In genomic region chr12:113716406-113716805, GRCm38 (mm10) we compare ENCODE assay signal across 8 mouse cellular contexts.
DNase-seq lines count a peak whose midpoint lies in the region; ATAC-seq and TF ChIP-seq lines count a peak whose summit lies in the region.
"Not testable (repeated sequence)": the region's sequence is repeated elsewhere in the genome, so short reads cannot be mapped to it uniquely, and the experiment has no call there.

No protein-coding gene starts in this region.

- not testable (repeated sequence) for H3K9me3 ChIP-seq in CH12.LX (replicated peaks; ENCODE audit: low read length); liver, postnatal 0 days (ENCODE audit: low read length)

- peak; percentile 24 to 50; a peak in 3 of 4 replicates for TF ChIP-seq CTCF in CH12.LX (conservative IDR thresholded peaks at IDR 0.05 in 1 of 2, IDR thresholded peaks at IDR 0.05 in 1 of 2; ENCODE audit: low read depth in 2 of 2, low read length in 2 of 2)
- TF ChIP-seq CTCF in liver, postnatal 0 days (IDR thresholded peaks at IDR 0.05; ENCODE audit: low read depth), result peak; percentile 48
- not testable (repeated sequence) for TF ChIP-seq CTCF in thymus, adult 2 months (IDR thresholded peaks at IDR 0.05; ENCODE audit: borderline replicate concordance, control insufficient read depth, extremely low read depth, insufficient read depth, low read length, poor library complexity)

- peak; percentile 11 for DNase-seq in CH12.LX (ENCODE audit: extremely low read depth)
- DNase-seq in adrenal gland, adult 2 months, result peak; percentile 44
- peak; percentile 4 to 12 for DNase-seq in cerebellum, postnatal 10 days
- DNase-seq in heart, adult 18-20 months, result peak; percentile 4 to 29
- DNase-seq in kidney, postnatal 14 days, result peak; percentile 16
- peak; percentile 14 for DNase-seq in liver, postnatal 0 days
- DNase-seq in ovary, postnatal 36 days (ENCODE audit: low spot score), result peak; percentile 11
- DNase-seq in thymus, adult 2 months, result peak; percentile 39

- not testable (repeated sequence) for H3K79me2 ChIP-seq in CH12.LX (replicated peaks; ENCODE audit: control insufficient read depth, extremely low read depth, insufficient read depth, poor library complexity, severe bottlenecking)

- not testable (repeated sequence) for H3K4me2 ChIP-seq in CH12.LX (ENCODE audit: insufficient read depth, low read depth, poor library complexity, severe bottlenecking); liver, postnatal 0 days (ENCODE audit: low read depth, low read length)

- not testable (repeated sequence) for H3K27me3 ChIP-seq in CH12.LX (replicated peaks); liver, postnatal 0 days (ENCODE audit: insufficient read depth, low read length); thymus, adult 2 months (ENCODE audit: control insufficient read depth, insufficient read depth, low read length)

- H3K9ac ChIP-seq in CH12.LX (ENCODE audit: insufficient read depth, low read depth); liver, postnatal 0 days (replicated peaks): not testable (repeated sequence)

- 0% methylated on average over 1 of the region's 1 CpGs for WGBS in liver, postnatal 0 days (ENCODE audit: insufficient replicate concordance)
- WGBS in thymus, adult 2 months, result 0% methylated on average over 1 of the region's 1 CpGs

- not testable (repeated sequence) for H3K4me3 ChIP-seq in CH12.LX (replicated peaks in 1 of 3; ENCODE audit: low read depth in 2 of 3, low read length in 2 of 3, poor library complexity in 1 of 3); liver, postnatal 0 days (ENCODE audit: low read depth, low read length); thymus, adult 2 months (ENCODE audit: control insufficient read depth, insufficient read depth, low read length)

- in situ Hi-C loops in CH12.LX (cut with MboI; ENCODE audit: low pct_ligation_motif_present, low pct_unique_long_range_greater_than_20kb, low sequenced_read_pairs), result not testable (repeated sequence)

- not testable (repeated sequence) for TF ChIP-seq POLR2A in CH12.LX (IDR thresholded peaks at IDR 0.05; ENCODE audit: low read depth, low read length); thymus, adult 2 months (IDR thresholded peaks at IDR 0.05; ENCODE audit: control insufficient read depth, extremely low read depth, insufficient read depth, low read length, poor library complexity)

- not testable (repeated sequence) for ATAC-seq in liver, postnatal 0 days

- TF ChIP-seq RAD21 in CH12.LX (IDR thresholded peaks at IDR 0.05; ENCODE audit: low read depth, low read length), result not testable (repeated sequence)

- not testable (repeated sequence) for H3K4me1 ChIP-seq in CH12.LX (ENCODE audit: control insufficient read depth in 1 of 2, insufficient read depth in 2 of 2); liver, postnatal 0 days (ENCODE audit: insufficient read depth); thymus, adult 2 months (replicated peaks; ENCODE audit: control insufficient read depth, insufficient read depth, low read length)

- H3K36me3 ChIP-seq in CH12.LX (replicated peaks in 1 of 2; ENCODE audit: control insufficient read depth in 1 of 2, insufficient read depth in 1 of 2, low read length in 1 of 2); liver, postnatal 0 days (replicated peaks; ENCODE audit: insufficient read depth, low read length); thymus, adult 2 months (ENCODE audit: control insufficient read depth, insufficient read depth, low read length): not testable (repeated sequence)

- H3K27ac ChIP-seq in CH12.LX (ENCODE audit: insufficient read depth, low read depth); liver, postnatal 0 days (ENCODE audit: low read depth); thymus, adult 2 months (ENCODE audit: control insufficient read depth, insufficient read depth, low read length): not testable (repeated sequence)

- dilution Hi-C loops in CH12.LX (cut with MboI; ENCODE audit: extremely low pct_ligation_motif_present, extremely low pct_unique_long_range_greater_than_20kb, low sequenced_read_pairs), result not testable (repeated sequence)

- not testable (repeated sequence) for TF ChIP-seq EP300 in CH12.LX (IDR thresholded peaks at IDR 0.05; ENCODE audit: low read length); liver, postnatal 0 days (IDR thresholded peaks at IDR 0.05; ENCODE audit: low read depth)

TF ChIP-seq in CH12.LX, 34 proteins besides CTCF, POLR2A, EP300 and RAD21:
- 0 out of 2 replicates have a peak, but pooled peaks have one; percentile 8 for TF ChIP-seq SMC3 (IDR thresholded peaks at IDR 0.05; ENCODE audit: low read depth, low read length)
